Mouse (Mus musculus) ES-Bruce4 (cell line): ENCODE measurements at regions not wholly inside any gene's neighbourhood (a gene's known extent, or its start where the extent isn't known, plus 50 kb on each side); places are given as distances from the start of the nearest gene placed in this dataset.

Source experiments
- H3K27ac ChIP-seq: 2 replicates; pipeline ENCODE4 v1.5.1; 2012; ENCODE audit warnings: low read length, inconsistent platforms; ENCODE audit not compliant: insufficient read depth
- H3K27me3 ChIP-seq: 2 replicates; pipeline ENCODE4 v1.6.1; 2012; ENCODE audit warnings: mild to moderate bottlenecking, low read length, inconsistent platforms; ENCODE audit not compliant: control insufficient read depth, poor library complexity, insufficient read depth, severe bottlenecking
- H3K36me3 ChIP-seq: 2 replicates; pipeline ENCODE4 v1.6.1; 2012; ENCODE audit warnings: inconsistent platforms, mild to moderate bottlenecking, low read length, moderate library complexity; ENCODE audit not compliant: control insufficient read depth, poor library complexity, insufficient read depth, severe bottlenecking
- H3K4me1 ChIP-seq: one replicate; pipeline ENCODE4 v1.8.1; 2011; ENCODE audit warnings: low read length; ENCODE audit not compliant: control insufficient read depth, insufficient read depth
- H3K4me3 ChIP-seq: 2 replicates; pipeline ENCODE4 v1.5.1; 2011; ENCODE audit warnings: low read depth, mild to moderate bottlenecking, low read length
- H3K9ac ChIP-seq: 2 replicates; pipeline ENCODE4 v1.6.1; 2012; ENCODE audit warnings: low read depth, mild to moderate bottlenecking, inconsistent platforms; ENCODE audit not compliant: poor library complexity, severe bottlenecking
- H3K9me3 ChIP-seq: replicated peaks from 2 replicates; pipeline ENCODE4 v1.6.1; 2012; ENCODE audit warnings: mild to moderate bottlenecking, low read length, inconsistent platforms; ENCODE audit not compliant: control insufficient read depth, poor library complexity, insufficient read depth, severe bottlenecking
- CTCF ChIP-seq: IDR thresholded peaks from one replicate; pipeline ENCODE4 v1.8.1; 2011; ENCODE audit warnings: low read depth, low read length
- EP300 ChIP-seq: IDR thresholded peaks from 2 replicates; pipeline ENCODE4 v1.6.1; 2011; ENCODE audit warnings: low read depth, low read length; ENCODE audit not compliant: insufficient read depth
- POLR2A ChIP-seq: IDR thresholded peaks from one replicate; pipeline ENCODE4 v1.8.1; 2011; ENCODE audit warnings: low read length; ENCODE audit not compliant: insufficient read depth

DNA sequence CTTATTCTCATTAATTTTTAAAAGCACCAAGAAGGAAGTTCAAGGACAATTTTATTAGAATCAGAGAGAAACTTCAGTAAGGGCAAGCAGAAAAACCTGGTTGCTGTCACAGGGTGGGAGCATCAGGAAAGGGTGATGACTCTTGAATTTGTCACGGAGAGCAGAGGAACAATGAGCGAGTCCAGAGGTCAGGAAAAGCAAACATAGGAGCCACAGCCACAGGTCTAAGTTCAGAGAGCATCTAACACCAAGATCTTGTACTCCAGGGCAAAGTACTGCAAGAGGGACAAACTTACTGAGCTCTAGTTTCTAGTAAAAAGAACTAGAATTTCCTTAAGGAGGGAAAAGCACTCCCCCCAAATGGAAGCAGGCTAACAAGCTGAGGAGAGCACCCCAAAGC, 444.2 kb downstream of the Nedd1 start:
- H3K9ac ChIP-seq, result no peak overlapping the region
- TF ChIP-seq POLR2A (no peak), CTCF (no peak), EP300 (no peak)
- H3K9me3 ChIP-seq, result no peaks in the 10 kb centered on the region
- H3K27me3 ChIP-seq, result no peaks in the 10 kb centered on the region
- H3K27ac ChIP-seq, result no peak overlapping the region
- H3K4me3 ChIP-seq, result no peak overlapping the region
- H3K4me1 ChIP-seq, result no peaks in the 10 kb centered on the region
- H3K36me3 ChIP-seq, result no peaks in the 10 kb centered on the region

DNA sequence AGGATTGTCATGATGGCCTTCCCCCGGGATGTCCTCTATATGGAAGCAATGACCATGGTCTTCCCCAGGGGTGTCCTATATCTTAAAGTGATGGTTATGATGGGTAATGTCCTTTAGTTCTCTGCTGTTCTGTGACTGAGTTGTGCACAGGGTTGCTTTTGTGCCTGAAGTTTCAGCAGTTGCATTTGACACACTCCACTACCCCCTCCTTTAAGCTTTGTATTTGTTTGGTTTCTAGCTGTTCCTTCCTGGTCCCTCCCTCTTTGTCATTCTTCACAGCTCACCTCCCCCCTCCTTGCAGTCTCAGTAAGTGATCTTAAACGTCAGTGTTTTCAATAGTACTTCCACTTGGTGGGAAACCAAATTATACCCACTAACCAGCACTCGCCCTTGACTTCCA, 464.4 kb downstream of the Nedd1 start:
- Histone ChIP-seq H3K4me3 (no peak overlapping the region), H3K4me1 (no peaks in the 10 kb centered on the region), H3K9ac (no peak overlapping the region), H3K27ac (no peak overlapping the region), H3K27me3 (no peaks in the 10 kb centered on the region), H3K36me3 (no peaks in the 10 kb centered on the region), H3K9me3 (no peaks in the 10 kb centered on the region)
- TF ChIP-seq CTCF (no peak), POLR2A (no peak), EP300 (no peak)

DNA sequence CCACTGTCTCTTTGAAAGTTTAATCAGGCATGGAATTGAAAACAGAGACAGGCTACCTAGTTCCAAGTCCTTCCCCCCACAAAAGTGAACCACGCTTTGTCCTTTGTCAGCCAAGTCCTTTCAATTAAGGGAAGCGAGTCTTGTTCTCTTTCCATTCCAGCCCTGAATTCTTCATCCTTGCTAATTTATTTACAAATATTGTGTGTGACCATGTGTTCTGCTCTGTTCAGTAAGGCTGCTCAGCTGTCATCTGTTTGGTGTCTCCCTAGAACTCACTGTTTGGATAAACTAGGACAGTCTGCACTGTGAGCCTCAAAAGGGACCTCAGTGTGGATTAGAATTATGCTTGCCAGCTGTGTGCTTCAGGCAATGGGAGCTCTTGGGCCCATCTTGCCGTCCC, 473.6 kb downstream of the Nedd1 start:
- no peaks in the 10 kb centered on the region for H3K9me3 ChIP-seq
- no peak overlapping the region for H3K4me3 ChIP-seq
- no peak for TF ChIP-seq POLR2A
- TF ChIP-seq EP300, result no peak
- TF ChIP-seq CTCF, result no peak
- H3K36me3 ChIP-seq, result no peaks in the 10 kb centered on the region
- H3K9ac ChIP-seq, result no peak overlapping the region
- no peaks in the 10 kb centered on the region for H3K4me1 ChIP-seq
- H3K27me3 ChIP-seq, result no peaks in the 10 kb centered on the region
- H3K27ac ChIP-seq, result no peak overlapping the region

DNA sequence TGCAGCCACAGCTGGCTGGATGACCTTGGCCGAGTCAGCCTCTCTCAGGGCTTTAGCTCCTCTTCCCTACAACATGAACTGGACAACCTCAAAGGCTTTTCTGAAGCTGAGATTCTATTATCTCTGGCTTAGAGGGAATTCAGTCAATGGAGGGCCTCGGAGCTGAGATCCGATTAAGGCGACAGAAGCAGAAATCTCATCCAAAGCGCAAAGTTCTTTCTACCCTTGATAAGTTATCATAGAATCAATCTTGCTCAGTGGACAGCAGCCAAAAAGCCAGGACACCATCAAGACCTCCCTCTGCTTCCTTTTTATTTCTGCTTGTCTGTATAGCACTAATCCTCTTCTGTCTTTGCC, 474.8 kb downstream of the Nedd1 start:
- no peak for TF ChIP-seq CTCF
- no peak for TF ChIP-seq EP300
- no peak for TF ChIP-seq POLR2A
- Histone ChIP-seq H3K4me3 (no peak overlapping the region), H3K4me1 (no peaks in the 10 kb centered on the region), H3K27ac (no peak overlapping the region), H3K36me3 (no peaks in the 10 kb centered on the region), H3K9me3 (no peaks in the 10 kb centered on the region), H3K27me3 (no peaks in the 10 kb centered on the region), H3K9ac (no peak overlapping the region)

DNA sequence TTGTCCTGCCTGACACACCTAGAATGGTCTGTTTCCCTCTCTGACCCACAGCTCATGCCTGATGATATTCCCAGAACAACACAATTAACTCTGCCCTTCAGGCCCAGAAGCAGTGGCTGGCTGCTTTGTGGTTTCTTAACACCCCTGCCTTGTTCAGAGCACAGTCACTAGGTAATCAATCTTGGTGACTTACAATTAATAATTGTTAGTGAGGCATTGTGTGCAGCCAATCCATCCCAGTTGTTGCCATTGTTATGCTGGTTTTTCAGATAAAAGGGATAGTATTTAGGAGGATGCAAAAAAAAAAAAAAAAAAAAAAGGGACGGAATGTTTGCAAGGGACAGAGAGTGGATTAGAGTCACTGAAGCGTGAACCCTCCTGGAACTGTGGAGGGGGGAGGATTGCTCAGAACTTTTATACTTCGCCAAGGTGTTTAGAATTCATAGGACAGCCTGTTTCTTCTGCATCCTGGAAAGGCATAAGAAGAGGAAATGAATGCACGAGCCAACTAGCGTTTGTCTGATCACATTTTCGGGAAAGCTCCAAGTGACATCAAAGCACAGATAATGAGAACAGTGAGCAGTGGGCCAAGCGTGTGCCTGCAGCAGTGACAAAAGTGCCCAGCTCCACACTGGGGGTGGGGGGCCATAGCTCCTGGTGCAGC, 475.3 kb downstream of the Nedd1 start:
- H3K4me1 ChIP-seq, result no peaks in the 10 kb centered on the region
- no peaks in the 10 kb centered on the region for H3K36me3 ChIP-seq
- no peak overlapping the region for H3K4me3 ChIP-seq
- no peak overlapping the region for H3K9ac ChIP-seq
- H3K9me3 ChIP-seq, result no peaks in the 10 kb centered on the region
- no peaks in the 10 kb centered on the region for H3K27me3 ChIP-seq
- TF ChIP-seq POLR2A (no peak), CTCF (no peak)
- H3K27ac ChIP-seq, result no peak overlapping the region

DNA sequence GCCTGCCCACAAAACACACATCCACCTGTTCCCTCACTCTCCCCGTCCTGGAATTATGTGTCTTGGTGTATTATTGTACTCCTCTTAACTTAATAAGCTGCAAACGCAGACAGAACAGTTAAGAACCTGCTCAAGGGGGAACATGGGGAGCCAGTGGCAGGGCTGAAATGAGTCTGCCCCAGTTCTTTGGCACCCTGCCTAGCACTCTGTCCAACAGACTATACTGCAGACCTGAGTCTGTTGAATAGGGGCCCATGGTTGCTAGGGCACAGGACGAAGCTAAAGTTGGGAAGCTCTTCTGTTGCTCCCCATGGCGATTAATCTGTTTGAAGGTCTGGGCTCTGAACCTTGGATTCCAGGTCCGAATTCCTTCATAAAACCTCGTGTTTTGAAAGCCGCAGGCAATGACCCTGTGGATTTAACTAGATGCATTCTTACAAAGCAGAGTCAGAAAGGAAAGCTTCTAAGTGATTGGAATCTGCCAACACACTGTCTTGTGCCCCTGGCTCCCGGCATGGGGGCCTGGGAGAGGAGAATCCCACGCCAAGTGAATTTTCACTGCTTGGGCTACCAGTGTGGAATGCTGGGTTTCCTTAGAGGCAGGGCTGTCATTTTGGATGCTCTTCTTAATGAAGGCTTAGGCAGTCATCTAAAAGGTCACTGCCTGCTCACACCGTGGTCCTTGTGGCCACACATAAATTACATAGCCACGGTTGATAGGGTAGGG, 479.3 kb downstream of the Nedd1 start:
- Histone ChIP-seq H3K9ac (no peak overlapping the region), H3K27me3 (no peaks in the 10 kb centered on the region), H3K4me1 (no peaks in the 10 kb centered on the region), H3K9me3 (no peaks in the 10 kb centered on the region), H3K36me3 (no peaks in the 10 kb centered on the region), H3K27ac (no peak overlapping the region), H3K4me3 (no peak overlapping the region)
- no peak for TF ChIP-seq CTCF
- TF ChIP-seq POLR2A, result no peak
- no peak for TF ChIP-seq EP300
